Mouse (Mus musculus): ENCODE data around the gene Wnt6. TPM values are rescaled to one million over a fixed set of nuclear protein-coding genes. Genes with fewer than 3 reads are reported as not detected.
"Not testable (repeated sequence)": the region's sequence is repeated elsewhere in the genome, so short reads cannot be mapped to it uniquely, and the experiment has no call there.

Gene Wnt6
- polyA plus RNA-seq, 3 experiments from 2014 or later, result not detected

GRCm38 (mm10) chr1:74807551-74808071 is 35.9 kb downstream of the Wnt6 start:
- ATAC-seq, result no peak

GRCm38 (mm10) chr1:74808078-74808477 is 36.4 kb downstream of the Wnt6 start:
- peak; percentile 71 for ATAC-seq

GRCm38 (mm10) chr1:74809007-74809406 is 37.3 kb downstream of the Wnt6 start:
- no peak for ATAC-seq

- ATAC-seq, result no peak
Observed at GRCm38 (mm10) chr1:74814931-74815647, 43.4 kb downstream of the Wnt6 start.

- ATAC-seq, result not testable (repeated sequence)
Observed at GRCm38 (mm10) chr1:74815965-74816364, 44.3 kb downstream of the Wnt6 start.

GRCm38 (mm10) chr1:74816612-74817199 is 45.0 kb downstream of the Wnt6 start:
- peak; percentile 98 for ATAC-seq

GRCm38 (mm10) chr1:74817219-74817618 is 45.5 kb downstream of the Wnt6 start:
- ATAC-seq, result peak; percentile 36

GRCm38 (mm10) chr1:74818509-74818908 is 46.8 kb downstream of the Wnt6 start:
- no peak for ATAC-seq

GRCm38 (mm10) chr1:74823598-74823997 is 51.9 kb downstream of the Wnt6 start:
- not testable (repeated sequence) for ATAC-seq

GRCm38 (mm10) chr1:74824518-74825302 is 53.0 kb downstream of the Wnt6 start:
- no peak for ATAC-seq

GRCm38 (mm10) chr1:74830061-74830460 is 58.4 kb downstream of the Wnt6 start:
- no peak for ATAC-seq

- ATAC-seq, result no peak
Observed at GRCm38 (mm10) chr1:74833255-74833654, 61.6 kb downstream of the Wnt6 start.

Other genes starting within 250 kb of the Wnt6 start
- gene Plcd4, start 229.0 kb upstream of the Wnt6 start, polyA plus RNA-seq (2017; shearing (Covaris generic)), result 1 to 10 TPM; 1.1 to 5.6 (median 2.5) TPM
- 10 to 100 TPM; 29.2 to 30.1 (median 29.4) TPM for gene Usp37, start 227.6 kb upstream of the Wnt6 start, polyA plus RNA-seq (2017; shearing (Covaris generic))
- gene Zfp142, start 183.6 kb upstream of the Wnt6 start, polyA plus RNA-seq (2017; shearing (Covaris generic)), result 10 to 100 TPM in 2 of 3 experiments, 1 to 10 TPM in 1; 8.3 to 20.9 (median 11.0) TPM
- gene Bcs1l, start 183.6 kb upstream of the Wnt6 start, polyA plus RNA-seq (2017; shearing (Covaris generic)), result 10 to 100 TPM; 11.1 to 16.0 (median 15.5) TPM
- gene Rnf25, start 170.5 kb upstream of the Wnt6 start, polyA plus RNA-seq (2017; shearing (Covaris generic)), result 10 to 100 TPM; 19.2 to 25.0 (median 22.0) TPM
- gene Stk36, start 170.4 kb upstream of the Wnt6 start, polyA plus RNA-seq (2017; shearing (Covaris generic)), result not detected
- 10 to 100 TPM in 2 of 3 experiments, 1 to 10 TPM in 1; 8.1 to 15.9 (median 14.8) TPM for gene Ttll4, start 110.1 kb upstream of the Wnt6 start, polyA plus RNA-seq (2017; shearing (Covaris generic))
- gene Cyp27a1, start 58.3 kb upstream of the Wnt6 start, polyA plus RNA-seq (2017; shearing (Covaris generic)), result 1 to 10 TPM in 1 of 3 experiments, not detected in 2; 1.4 TPM
- gene Prkag3, start 22.7 kb upstream of the Wnt6 start, polyA plus RNA-seq (2017; shearing (Covaris generic)), result not detected
- gene Wnt10a, start 19.6 kb downstream of the Wnt6 start, polyA plus RNA-seq (2017; shearing (Covaris generic)), result under 1 TPM in 1 of 3 experiments, not detected in 2; 0.19 TPM
- not detected for gene Cdk5r2, start 83.0 kb downstream of the Wnt6 start, polyA plus RNA-seq (2017; shearing (Covaris generic))
- not detected for gene Fev, start 113.5 kb downstream of the Wnt6 start, polyA plus RNA-seq (2017; shearing (Covaris generic))
- gene Cryba2, start 121.3 kb downstream of the Wnt6 start, polyA plus RNA-seq (2017; shearing (Covaris generic)), result not detected
- gene Cfap65, start 163.7 kb downstream of the Wnt6 start, polyA plus RNA-seq (2017; shearing (Covaris generic)), result not detected
- gene Ihh, start 179.8 kb downstream of the Wnt6 start, polyA plus RNA-seq (2017; shearing (Covaris generic)), result not detected